Mouse (Mus musculus): Measurements from ENCODE around the gene Rpgrip1. TPM values are rescaled to one million over a fixed set of nuclear protein-coding genes. Genes with fewer than 3 reads are reported as not detected.
"Not testable (repeated sequence)": the region's sequence is repeated elsewhere in the genome, so short reads cannot be mapped to it uniquely, and the experiment has no call there.

The Rpgrip1 gene
- 48.2 and 54.5 TPM in 2 replicates for polyA plus RNA-seq (2015; fragmentation: Nextera tagmentation; extraction: Ambion mirVana)

GRCm38 (mm10) chr14:52110346-52110745, at the start of gene Rpgrip1:
Gene Rpgrip1 (plus strand): TSS chr14:52110704.
- H3K4me1 ChIP-seq (replicated peaks; ENCODE audit: control insufficient read depth, insufficient read depth, low read length), result peaks cover 7% of the 10 kb centered on the region; the same call in 1 of the 2 replicates
- no peak within 1 kb of the TSS for H3K4me2 ChIP-seq (ENCODE audit: low read length)
- H3K9ac ChIP-seq (replicated peaks; ENCODE audit: low read depth, low read length), result no peak within 1 kb of the TSS
- no peak for ATAC-seq
- no peaks in the 10 kb centered on the region for H3K9me3 ChIP-seq (ENCODE audit: control insufficient read depth, low read length)
- no peak within 1 kb of the TSS for H3K4me3 ChIP-seq (replicated peaks; ENCODE audit: low read length)
- no peak within 1 kb of the TSS for H3K27ac ChIP-seq (ENCODE audit: low read length)
- no peaks in the 10 kb centered on the region for H3K36me3 ChIP-seq (ENCODE audit: control insufficient read depth, insufficient read depth)
- no peaks in the 10 kb centered on the region for H3K27me3 ChIP-seq (replicated peaks; ENCODE audit: control insufficient read depth, insufficient read depth, low read length)
- WGBS, result 94% methylated on average over 4 of the region's 4 CpGs

DNA sequence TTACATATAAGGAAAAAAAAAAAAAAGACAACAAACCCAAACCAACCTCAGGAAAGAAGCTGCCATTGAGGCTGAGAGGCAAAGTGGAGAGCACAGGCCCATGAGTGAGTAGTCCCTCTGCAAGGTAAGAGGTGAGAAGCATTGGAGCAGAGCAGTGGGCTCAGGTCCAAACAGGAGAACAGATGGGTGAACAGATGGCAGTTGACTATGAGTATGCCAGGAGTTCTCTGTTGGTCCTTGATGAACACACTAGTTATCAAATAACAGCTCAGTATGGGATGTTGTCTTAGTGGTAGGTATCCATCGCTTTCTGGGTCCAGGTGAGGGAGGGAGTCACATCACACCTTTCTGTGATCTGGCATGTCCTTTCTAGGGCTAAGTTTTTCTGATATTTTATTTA, 49.7 kb upstream of the Rpgrip1 start:
- Histone ChIP-seq H3K9ac (replicated peaks; ENCODE audit: low read depth, low read length) (no peak overlapping the region), H3K4me2 (ENCODE audit: low read length) (no peak overlapping the region), H3K4me1 (replicated peaks; ENCODE audit: control insufficient read depth, insufficient read depth, low read length) (peaks cover 3% of the 10 kb centered on the region; the same call in 1 of the 2 replicates), H3K27me3 (replicated peaks; ENCODE audit: control insufficient read depth, insufficient read depth, low read length) (no peaks in the 10 kb centered on the region), H3K9me3 (ENCODE audit: control insufficient read depth, low read length) (no peaks in the 10 kb centered on the region), H3K36me3 (ENCODE audit: control insufficient read depth, insufficient read depth) (no peaks in the 10 kb centered on the region), H3K4me3 (replicated peaks; ENCODE audit: low read length) (no peak overlapping the region), H3K27ac (ENCODE audit: low read length) (no peak overlapping the region)
- no peak for ATAC-seq
- WGBS, result 45% methylated on average over 1 of the region's 1 CpGs

- ATAC-seq, result no peak
- H3K9ac ChIP-seq (replicated peaks; ENCODE audit: low read depth, low read length), result no peak overlapping the region
- H3K27me3 ChIP-seq (replicated peaks; ENCODE audit: control insufficient read depth, insufficient read depth, low read length), result no peaks in the 10 kb centered on the region
- peaks cover 3% of the 10 kb centered on the region; the same call in 1 of the 2 replicates for H3K4me1 ChIP-seq (replicated peaks; ENCODE audit: control insufficient read depth, insufficient read depth, low read length)
- no peak overlapping the region for H3K4me3 ChIP-seq (replicated peaks; ENCODE audit: low read length)
- WGBS, result 90% methylated on average over 8 of the region's 8 CpGs
- no peaks in the 10 kb centered on the region for H3K9me3 ChIP-seq (ENCODE audit: control insufficient read depth, low read length)
- H3K27ac ChIP-seq (ENCODE audit: low read length), result no peak overlapping the region
- H3K4me2 ChIP-seq (ENCODE audit: low read length), result no peak overlapping the region
- no peaks in the 10 kb centered on the region for H3K36me3 ChIP-seq (ENCODE audit: control insufficient read depth, insufficient read depth)
Measured at GRCm38 (mm10) chr14:52061798-52062197, 48.7 kb upstream of the Rpgrip1 start.

DNA sequence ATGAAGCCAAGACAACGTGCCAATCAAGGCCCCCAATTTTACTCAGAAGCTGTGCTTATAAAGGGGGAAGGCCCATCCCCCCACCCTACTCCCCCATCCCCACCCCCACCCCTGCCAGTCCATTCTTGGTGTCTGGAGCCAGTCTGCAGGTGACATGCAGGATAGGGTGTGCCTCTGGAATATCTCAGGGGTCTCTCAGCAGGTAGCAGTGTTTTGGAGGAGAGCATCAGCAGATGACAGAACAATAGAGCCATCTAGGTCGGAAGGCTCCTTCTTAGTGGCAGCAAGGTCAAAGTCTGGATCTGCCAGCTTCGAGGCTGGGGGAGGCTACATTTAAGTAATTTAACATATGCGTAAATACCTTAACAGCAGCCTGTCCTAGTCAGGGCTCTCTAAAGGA, 44.4 kb upstream of the Rpgrip1 start:
- H3K4me3 ChIP-seq (replicated peaks; ENCODE audit: low read length), result no peak overlapping the region
- ATAC-seq, result no peak
- H3K27me3 ChIP-seq (replicated peaks; ENCODE audit: control insufficient read depth, insufficient read depth, low read length), result no peaks in the 10 kb centered on the region
- no peak overlapping the region for H3K9ac ChIP-seq (replicated peaks; ENCODE audit: low read depth, low read length)
- H3K4me2 ChIP-seq (ENCODE audit: low read length), result no peak overlapping the region
- H3K36me3 ChIP-seq (ENCODE audit: control insufficient read depth, insufficient read depth), result peaks cover 1% of the 10 kb centered on the region; the same call in 1 of the 2 replicates
- H3K9me3 ChIP-seq (ENCODE audit: control insufficient read depth, low read length), result no peaks in the 10 kb centered on the region
- no peaks in the 10 kb centered on the region for H3K4me1 ChIP-seq (replicated peaks; ENCODE audit: control insufficient read depth, insufficient read depth, low read length)
- no peak overlapping the region for H3K27ac ChIP-seq (ENCODE audit: low read length)
- 58% methylated on average over 4 of the region's 4 CpGs for WGBS

GRCm38 (mm10) chr14:52071599-52072137, 38.8 kb upstream of the Rpgrip1 start:
- 95% methylated on average over 15 of the region's 15 CpGs for WGBS
- ATAC-seq, result no peak
- peaks cover 27% of the 10 kb centered on the region for H3K36me3 ChIP-seq (ENCODE audit: control insufficient read depth, insufficient read depth)

GRCm38 (mm10) chr14:52083083-52083482, 27.4 kb upstream of the Rpgrip1 start:
- Histone ChIP-seq H3K4me1 (replicated peaks; ENCODE audit: control insufficient read depth, insufficient read depth, low read length) (no peaks in the 10 kb centered on the region), H3K4me2 (ENCODE audit: low read length) (no peak overlapping the region), H3K9me3 (ENCODE audit: control insufficient read depth, low read length) (no peaks in the 10 kb centered on the region), H3K9ac (replicated peaks; ENCODE audit: low read depth, low read length) (no peak overlapping the region), H3K27ac (ENCODE audit: low read length) (no peak overlapping the region), H3K36me3 (ENCODE audit: control insufficient read depth, insufficient read depth) (peaks cover 18% of the 10 kb centered on the region), H3K4me3 (replicated peaks; ENCODE audit: low read length) (no peak overlapping the region), H3K27me3 (replicated peaks; ENCODE audit: control insufficient read depth, insufficient read depth, low read length) (no peaks in the 10 kb centered on the region)
- no peak for ATAC-seq

More at GRCm38 (mm10) chr14:52071599-52072137, 38.8 kb upstream of the Rpgrip1 start:
- Histone ChIP-seq H3K27ac (ENCODE audit: low read length) (no peak overlapping the region), H3K9me3 (ENCODE audit: control insufficient read depth, low read length) (no peaks in the 10 kb centered on the region), H3K27me3 (replicated peaks; ENCODE audit: control insufficient read depth, insufficient read depth, low read length) (no peaks in the 10 kb centered on the region), H3K4me3 (replicated peaks; ENCODE audit: low read length) (no peak overlapping the region), H3K4me1 (replicated peaks; ENCODE audit: control insufficient read depth, insufficient read depth, low read length) (no peaks in the 10 kb centered on the region), H3K9ac (replicated peaks; ENCODE audit: low read depth, low read length) (no peak overlapping the region), H3K4me2 (ENCODE audit: low read length) (no peak overlapping the region)

DNA sequence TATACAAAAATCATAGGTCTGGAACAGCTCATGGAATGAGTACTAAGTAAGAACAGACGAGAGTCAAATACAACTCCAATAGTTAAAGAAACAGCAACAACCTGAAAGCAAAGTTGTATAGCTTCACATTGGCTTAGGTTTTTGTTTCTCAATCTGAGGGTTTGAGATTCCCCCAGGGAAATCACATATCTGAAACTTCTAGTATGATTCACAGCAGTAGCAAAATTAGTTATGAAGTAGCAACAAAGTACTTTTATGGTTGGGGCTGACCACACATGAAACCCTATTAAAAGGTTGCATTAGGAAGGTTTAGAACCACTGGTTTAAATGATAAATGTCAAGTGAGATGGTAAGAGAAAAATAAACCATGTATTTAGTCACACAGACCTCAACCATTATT, 16.0 kb upstream of the Rpgrip1 start:
- Histone ChIP-seq H3K27me3 (replicated peaks; ENCODE audit: control insufficient read depth, insufficient read depth, low read length) (no peaks in the 10 kb centered on the region), H3K4me3 (replicated peaks; ENCODE audit: low read length) (no peak overlapping the region), H3K27ac (ENCODE audit: low read length) (no peak overlapping the region), H3K9ac (replicated peaks; ENCODE audit: low read depth, low read length) (no peak overlapping the region), H3K4me1 (replicated peaks; ENCODE audit: control insufficient read depth, insufficient read depth, low read length) (no peaks in the 10 kb centered on the region; the same call in 1 of the 2 replicates), H3K36me3 (ENCODE audit: control insufficient read depth, insufficient read depth) (peaks cover 12% of the 10 kb centered on the region), H3K4me2 (ENCODE audit: low read length) (no peak overlapping the region), H3K9me3 (ENCODE audit: control insufficient read depth, low read length) (no peaks in the 10 kb centered on the region)
- 87% methylated on average over 1 of the region's 1 CpGs for WGBS
- no peak for ATAC-seq

- ATAC-seq; H3K9me3 ChIP-seq (ENCODE audit: control insufficient read depth, low read length); H3K4me2 ChIP-seq (ENCODE audit: low read length); H3K9ac ChIP-seq (replicated peaks; ENCODE audit: low read depth, low read length); H3K27ac ChIP-seq (ENCODE audit: low read length); H3K4me3 ChIP-seq (replicated peaks; ENCODE audit: low read length); H3K27me3 ChIP-seq (replicated peaks; ENCODE audit: control insufficient read depth, insufficient read depth, low read length): not testable (repeated sequence)
- Histone ChIP-seq H3K4me1 (replicated peaks; ENCODE audit: control insufficient read depth, insufficient read depth, low read length) (peaks cover 19% of the 10 kb centered on the region), H3K36me3 (ENCODE audit: control insufficient read depth, insufficient read depth) (peaks cover 10% of the 10 kb centered on the region; the same call in 1 of the 2 replicates)
- whole genome bisulfite sequencing, result over 99% methylated on average over 3 of the region's 3 CpGs
Measured at GRCm38 (mm10) chr14:52097191-52097590, 13.3 kb upstream of the Rpgrip1 start.

- Histone ChIP-seq H3K4me1 (replicated peaks; ENCODE audit: control insufficient read depth, insufficient read depth, low read length) (peaks cover 26% of the 10 kb centered on the region), H3K36me3 (ENCODE audit: control insufficient read depth, insufficient read depth) (peaks cover 10% of the 10 kb centered on the region; the same call in 1 of the 2 replicates)
- H3K9me3 ChIP-seq (ENCODE audit: control insufficient read depth, low read length); H3K9ac ChIP-seq (replicated peaks; ENCODE audit: low read depth, low read length); H3K27me3 ChIP-seq (replicated peaks; ENCODE audit: control insufficient read depth, insufficient read depth, low read length); H3K4me2 ChIP-seq (ENCODE audit: low read length); H3K27ac ChIP-seq (ENCODE audit: low read length); H3K4me3 ChIP-seq (replicated peaks; ENCODE audit: low read length); ATAC-seq: not testable (repeated sequence)
- WGBS, result 79% methylated on average over 3 of the region's 3 CpGs
Measured at GRCm38 (mm10) chr14:52098387-52098786, 12.1 kb upstream of the Rpgrip1 start.

GRCm38 (mm10) chr14:52099563-52099962, 10.9 kb upstream of the Rpgrip1 start:
- ATAC-seq, result no peak
- no peaks in the 10 kb centered on the region for H3K27me3 ChIP-seq (replicated peaks; ENCODE audit: control insufficient read depth, insufficient read depth, low read length)
- H3K36me3 ChIP-seq (ENCODE audit: control insufficient read depth, insufficient read depth), result peaks cover 9% of the 10 kb centered on the region; the same call in 1 of the 2 replicates
- peaks cover 27% of the 10 kb centered on the region for H3K4me1 ChIP-seq (replicated peaks; ENCODE audit: control insufficient read depth, insufficient read depth, low read length)
- no peaks in the 10 kb centered on the region for H3K9me3 ChIP-seq (ENCODE audit: control insufficient read depth, low read length)
- H3K4me2 ChIP-seq (ENCODE audit: low read length), result peak overlapping the region; percentile 23
- H3K4me3 ChIP-seq (replicated peaks; ENCODE audit: low read length), result no peak overlapping the region
- no peak overlapping the region for H3K27ac ChIP-seq (ENCODE audit: low read length)
- WGBS, result 85% methylated on average over 2 of the region's 2 CpGs
- no peak overlapping the region for H3K9ac ChIP-seq (replicated peaks; ENCODE audit: low read depth, low read length)
